Mouse (Mus musculus) thymus, postnatal 4 days (tissue): ENCODE data around the gene Nktr.

Experiments used
- DNase-seq: peaks from one replicate; pipeline ENCODE4 v3.0.0; 2021

Gene Nktr

DNA sequence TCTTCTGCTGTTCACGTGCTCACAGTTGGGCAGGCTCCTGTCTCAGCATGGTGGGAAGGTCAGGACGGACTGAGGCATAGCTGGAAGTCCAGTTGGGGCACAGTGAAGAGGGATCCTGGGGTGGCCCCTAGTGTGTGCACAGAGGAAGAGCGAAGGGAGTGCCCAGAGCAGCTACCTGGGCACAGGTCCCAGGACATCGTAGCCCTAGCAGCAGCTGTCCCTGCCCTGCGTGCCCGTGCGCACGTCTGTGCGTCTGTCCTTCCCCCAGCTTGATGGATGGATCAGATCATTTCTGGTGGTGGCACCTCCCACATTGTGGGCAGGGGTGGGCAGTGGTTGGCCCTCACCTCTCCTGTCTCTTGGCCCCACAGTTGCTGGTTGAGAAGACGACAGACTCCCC, 43.3 kb downstream of the Nktr start:
- DNase-seq, result no peak

DNA sequence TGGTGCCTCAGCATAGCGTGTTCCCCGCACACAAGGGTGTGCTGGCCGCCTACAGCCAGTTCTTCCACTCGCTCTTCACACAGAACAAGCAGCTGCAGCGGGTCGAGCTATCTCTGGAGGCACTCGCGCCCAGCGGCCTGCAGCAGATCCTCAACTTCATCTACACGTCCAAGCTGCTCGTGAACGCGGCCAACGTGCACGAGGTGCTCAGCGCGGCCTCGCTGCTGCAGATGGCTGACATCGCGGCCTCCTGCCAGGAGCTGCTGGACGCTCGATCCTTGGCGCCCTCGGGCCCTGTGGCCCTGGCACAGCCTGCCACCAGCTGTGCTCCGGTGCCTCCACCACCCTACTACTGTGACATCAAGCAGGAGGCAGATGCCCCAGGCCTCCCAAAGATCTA, 43.8 kb downstream of the Nktr start:
- no peak for DNase-seq

DNA sequence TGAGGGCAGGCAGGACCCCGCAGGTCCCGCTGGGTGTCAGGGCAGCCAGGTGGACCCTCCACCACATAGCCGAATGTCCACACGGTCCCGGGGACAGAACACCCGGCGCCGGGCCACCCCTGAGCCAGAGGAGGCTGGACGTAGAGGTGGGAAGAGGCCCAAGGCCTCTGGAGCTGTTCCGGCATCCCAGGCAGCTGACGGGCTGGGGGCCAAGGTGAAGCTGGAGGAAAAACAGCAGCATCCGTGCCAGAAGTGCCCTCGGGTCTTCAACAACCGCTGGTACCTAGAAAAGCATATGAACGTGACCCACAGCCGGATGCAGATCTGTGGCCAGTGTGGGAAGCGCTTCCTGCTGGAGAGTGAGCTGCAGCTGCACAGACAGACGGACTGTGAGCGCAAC, 44.7 kb downstream of the Nktr start:
- no peak for DNase-seq

DNA sequence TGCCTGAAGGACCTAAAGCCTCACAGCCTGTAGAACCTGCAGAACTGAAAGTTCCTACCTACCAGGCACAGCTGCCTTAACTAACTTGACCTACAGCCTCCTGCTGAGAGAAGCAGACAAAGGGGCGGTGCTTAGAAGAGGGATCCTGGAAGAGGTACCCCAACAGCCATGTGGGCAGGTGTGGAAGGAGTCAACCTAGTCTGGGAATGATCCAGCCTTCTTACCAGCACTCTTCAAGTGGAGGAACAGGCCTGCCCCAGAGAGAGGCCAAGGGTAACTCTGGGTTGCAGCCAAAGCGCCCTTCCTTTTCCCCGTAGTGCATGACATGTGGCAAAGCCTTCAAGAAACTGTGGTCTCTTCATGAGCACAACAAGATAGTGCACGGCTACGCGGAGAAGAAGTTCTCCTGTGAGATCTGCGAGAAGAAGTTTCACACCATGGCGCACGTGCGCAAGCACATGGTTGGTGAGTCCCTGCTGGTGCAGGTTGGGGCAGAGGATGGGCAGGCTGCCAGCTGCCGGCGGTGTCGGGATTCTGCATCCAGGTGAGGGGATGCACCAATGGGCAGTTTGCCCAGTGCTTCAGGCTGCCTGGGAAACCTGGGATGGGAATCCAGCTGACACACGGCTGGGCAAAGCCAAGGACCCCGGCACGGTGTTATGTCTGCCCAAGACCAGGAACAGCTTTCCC, 46.3 kb downstream of the Nktr start:
- no peak for DNase-seq

DNA sequence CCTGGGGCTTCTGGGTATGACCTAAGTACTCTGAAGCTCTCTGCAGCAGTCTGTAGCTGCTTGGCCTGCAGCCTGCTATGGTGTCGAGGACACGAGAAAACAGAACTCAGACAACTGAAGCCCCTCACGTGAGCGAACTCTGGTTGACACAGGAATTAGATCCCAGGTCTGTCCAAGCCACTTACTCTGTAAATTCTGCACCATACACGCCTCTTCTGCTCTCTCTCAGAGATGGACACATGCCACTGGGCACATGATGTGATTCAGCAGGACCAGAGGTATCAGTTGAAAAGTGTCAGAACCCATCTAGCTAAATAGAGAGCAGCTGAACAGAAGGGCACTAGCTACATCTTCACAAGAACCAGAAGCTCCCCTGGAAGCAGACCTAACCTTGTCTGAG, 53.4 kb downstream of the Nktr start:
- DNase-seq, result no peak

DNA sequence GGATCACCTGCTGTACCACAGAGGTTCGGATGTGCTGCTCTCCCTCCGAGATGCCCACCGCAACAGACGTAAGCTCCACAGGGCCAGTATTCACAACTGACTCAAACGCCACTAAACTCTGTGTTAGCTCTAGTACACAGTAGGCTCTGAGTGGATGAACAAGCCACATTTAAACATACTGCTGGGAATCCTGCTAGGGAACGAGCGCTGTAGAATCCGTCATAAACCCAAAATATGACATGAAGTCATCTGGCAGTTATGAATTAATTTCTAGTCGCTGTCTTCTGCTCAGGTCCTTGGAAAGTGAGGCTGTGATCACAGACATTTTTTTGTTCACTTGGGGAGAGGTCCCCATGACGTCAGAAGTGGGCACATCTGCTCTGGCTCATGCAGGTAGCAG, 57.0 kb downstream of the Nktr start:
- no peak for DNase-seq

DNA sequence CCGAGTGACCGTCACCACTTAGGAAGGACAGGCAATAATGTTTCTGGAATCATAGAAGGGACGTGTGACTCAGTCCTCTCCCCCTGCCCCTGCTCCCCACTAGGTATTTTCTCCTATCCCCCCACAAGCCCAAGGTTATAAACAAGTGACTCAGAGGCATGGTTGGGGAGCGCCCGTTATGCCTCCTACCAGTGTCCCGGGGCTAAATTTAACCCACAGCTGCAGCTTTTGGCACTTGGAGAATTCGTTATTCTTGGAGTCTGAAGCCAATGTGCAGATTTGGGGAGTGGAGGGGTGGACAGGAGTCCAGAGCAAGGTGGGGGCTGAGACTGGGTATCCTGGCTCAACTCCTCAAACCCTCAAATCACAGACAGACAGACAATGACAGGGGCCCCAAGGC, 57.5 kb downstream of the Nktr start:
- no peak for DNase-seq

DNA sequence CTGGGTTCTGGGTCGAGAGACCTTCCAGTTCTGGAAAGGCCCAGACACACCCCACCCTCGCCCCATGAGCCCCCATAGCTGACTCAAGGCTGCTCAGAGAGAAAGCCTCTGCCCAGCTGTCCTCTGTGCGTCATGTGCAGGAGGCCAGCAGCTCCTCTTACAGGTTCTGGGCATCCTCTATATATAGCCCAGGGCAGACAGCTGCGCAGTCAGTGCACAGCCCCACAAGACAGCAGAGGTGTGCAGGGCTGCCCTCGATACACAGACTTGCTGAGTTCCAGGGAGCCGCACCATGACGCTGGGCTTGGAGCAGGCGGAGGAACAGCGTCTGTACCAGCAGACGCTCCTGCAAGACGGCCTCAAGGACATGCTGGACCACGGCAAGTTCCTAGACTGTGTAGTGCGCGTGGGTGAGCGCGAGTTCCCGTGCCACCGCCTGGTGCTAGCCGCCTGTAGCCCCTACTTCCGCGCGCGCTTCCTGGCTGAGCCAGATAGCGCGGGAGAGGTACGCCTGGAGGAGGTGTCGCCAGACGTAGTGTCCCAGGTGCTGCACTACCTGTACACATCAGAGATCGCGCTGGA, 58.6 kb downstream of the Nktr start, which contains the start of gene Klhl40:
TSS of gene Klhl40 (plus strand) at position 124 of the 582 bp plus-strand sequence.
- peak; percentile 36 for DNase-seq

DNA sequence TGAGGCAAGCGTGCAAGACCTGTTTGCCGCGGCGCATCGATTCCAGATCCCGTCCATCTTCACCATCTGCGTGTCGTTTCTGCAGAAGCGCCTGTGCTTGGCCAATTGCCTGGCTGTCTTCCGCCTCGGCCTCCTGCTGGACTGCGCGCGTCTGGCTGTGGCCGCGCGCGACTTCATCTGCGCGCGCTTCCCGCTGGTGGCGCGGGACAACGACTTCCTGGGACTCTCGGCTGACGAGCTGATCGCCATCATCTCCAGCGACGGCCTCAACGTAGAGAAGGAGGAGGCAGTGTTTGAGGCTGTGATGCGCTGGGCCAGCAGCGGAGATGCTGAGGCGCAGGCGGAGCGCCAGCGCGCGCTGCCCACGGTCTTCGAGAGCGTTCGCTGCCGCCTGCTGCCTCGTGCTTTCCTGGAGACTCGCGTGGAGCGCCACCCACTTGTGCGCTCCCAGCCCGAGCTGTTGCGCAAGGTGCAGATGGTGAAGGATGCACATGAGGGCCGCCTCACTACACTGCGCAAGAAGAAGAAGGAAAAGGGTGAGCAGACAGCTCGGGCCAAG, 59.2 kb downstream of the Nktr start:
- DNase-seq, result no peak

DNA sequence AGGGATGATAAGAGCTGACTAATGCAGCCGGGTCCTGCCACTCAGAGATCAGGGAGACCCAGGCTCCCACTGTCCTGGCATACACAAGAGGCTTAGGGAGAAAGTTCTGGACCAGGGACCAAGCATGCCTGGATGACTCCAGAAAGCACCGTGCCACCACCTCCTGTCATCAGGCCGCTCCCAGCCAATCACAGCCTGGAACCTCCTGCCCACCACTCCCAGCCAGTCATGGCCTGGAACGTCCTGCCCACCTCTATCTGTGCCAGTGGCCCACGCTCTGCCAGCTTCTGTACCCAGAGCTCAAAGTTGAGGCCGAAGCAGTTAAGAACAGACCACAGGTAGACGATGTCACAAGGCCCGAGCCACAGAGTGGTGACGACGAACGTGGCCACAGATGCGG, 65.8 kb downstream of the Nktr start:
- DNase-seq, result no peak

DNA sequence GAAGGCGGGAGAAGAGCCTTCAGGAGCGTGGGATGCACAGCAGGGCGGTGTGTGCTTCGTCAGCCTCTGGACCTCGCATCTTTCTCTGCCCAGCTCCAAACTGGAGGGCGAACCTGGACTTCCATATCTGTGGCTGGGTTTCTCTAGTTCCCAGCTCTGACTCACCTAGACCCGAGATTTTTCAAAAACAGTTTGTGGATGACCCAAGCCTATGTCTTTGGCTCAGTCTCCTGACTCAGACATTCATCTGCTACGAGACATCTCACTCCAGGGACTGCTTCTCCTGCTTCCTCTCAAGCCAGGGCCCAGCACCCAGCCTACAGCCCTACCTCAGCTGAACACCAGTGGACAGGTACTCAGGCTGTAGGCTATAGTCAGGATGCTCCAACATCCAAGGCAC, 66.3 kb downstream of the Nktr start:
- DNase-seq, result no peak

DNA sequence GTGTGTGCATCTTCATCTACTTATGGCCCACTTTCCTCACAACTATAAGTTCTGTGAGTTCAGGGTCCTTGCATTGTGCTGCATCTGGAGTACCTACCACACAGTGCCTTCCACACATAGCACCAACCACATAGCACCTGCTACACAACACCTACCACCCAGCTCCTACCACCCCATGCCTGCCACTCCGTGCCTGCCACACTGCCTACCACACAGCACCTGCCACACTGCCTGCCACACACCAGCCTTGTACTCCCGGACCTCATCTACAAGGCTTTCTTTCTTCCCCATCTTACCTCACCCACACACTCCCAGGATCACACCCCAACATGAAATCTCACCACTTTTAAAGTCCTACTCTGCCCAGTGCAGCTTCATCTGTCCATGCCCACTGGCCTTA, 67.4 kb downstream of the Nktr start:
- no peak for DNase-seq

DNA sequence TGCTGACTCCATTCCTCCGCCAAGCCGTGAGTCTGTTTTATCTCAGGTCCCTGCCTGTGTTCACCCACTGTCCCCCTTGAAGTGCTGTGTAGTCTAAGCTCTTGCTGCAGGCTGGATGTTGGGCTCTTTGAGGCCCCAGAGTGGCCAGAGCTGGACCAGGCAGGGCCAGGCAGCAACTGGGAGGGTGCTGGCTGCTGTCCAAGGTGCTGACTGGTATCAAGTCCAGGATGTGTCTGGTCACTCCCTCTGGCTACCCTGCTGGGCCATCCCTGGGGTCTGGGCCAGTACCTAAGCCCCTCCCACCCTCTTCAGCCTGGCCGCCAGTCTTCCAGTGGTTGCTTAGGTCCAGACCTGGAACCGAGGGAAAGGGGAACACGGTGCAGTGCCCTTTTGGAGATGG, 72.2 kb downstream of the Nktr start:
- DNase-seq, result peak; percentile 61

DNA sequence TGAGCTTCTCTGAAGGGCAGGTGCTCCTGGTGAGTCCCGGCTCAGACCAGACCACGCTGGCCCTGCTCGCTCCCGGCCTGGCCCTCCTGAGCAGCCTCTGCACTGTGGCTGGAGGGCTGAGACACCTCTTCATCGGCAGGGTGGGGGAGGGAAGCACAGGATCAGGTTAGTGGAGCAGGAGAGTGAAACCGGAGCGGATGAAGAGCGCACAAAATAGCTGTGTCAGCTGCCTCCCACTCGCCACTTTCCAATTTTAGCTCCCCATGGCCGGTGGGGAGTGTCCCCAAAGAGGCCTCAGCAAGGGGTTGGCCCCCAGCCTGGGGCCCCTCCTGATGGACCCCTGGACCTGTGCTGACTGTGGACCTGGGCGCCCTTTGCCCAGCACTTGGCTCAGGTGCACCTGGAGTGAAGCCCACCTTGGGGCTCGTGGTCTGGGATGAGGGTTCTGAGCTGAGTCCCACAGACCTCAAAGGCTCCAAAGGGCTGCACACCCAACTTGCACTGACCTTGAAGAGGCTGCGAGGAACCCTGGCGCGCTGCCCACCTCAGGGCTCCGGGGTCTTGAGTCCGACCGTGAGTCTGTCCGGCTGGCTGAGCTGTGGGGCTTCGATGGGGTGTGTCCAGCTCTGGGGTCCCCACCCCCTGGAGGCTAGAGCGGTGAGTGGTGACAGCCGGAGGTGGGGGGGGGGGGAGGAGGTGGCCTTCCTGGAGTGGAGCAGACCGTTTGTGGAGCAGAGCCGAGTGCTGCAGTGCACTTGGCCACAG, 73.0 kb downstream of the Nktr start, which contains the start of gene Hhatl:
TSS of gene Hhatl (minus strand) at position 751 of the 765 bp plus-strand sequence.
- no peak for DNase-seq

DNA sequence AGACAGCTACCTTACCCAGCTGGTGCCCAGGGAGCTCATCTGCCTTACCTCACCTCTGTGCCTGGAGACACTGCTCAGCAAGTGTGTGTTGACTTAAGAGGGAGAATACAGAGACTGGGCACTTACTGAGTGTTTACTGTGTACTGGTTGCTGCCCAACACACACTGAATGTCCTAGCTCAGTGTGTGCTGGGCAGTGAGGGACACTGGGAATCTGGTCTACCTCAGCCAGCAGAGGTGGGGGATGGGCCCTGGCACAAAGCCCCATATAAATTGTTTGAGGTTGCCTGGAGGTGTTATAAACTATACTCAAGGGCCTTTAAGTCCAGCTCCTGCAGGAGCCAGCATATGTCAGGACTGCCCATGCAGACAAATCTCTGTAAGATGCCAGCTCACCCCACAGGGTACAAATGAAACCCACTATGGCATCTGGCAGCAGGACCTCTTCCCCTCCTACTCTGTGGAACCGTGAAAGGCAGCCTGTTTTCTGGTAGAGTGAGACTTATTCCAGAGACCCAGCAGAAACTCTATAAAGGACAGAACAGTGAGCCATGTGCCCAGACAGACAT, 76.1 kb downstream of the Nktr start:
- DNase-seq, result no peak

DNA sequence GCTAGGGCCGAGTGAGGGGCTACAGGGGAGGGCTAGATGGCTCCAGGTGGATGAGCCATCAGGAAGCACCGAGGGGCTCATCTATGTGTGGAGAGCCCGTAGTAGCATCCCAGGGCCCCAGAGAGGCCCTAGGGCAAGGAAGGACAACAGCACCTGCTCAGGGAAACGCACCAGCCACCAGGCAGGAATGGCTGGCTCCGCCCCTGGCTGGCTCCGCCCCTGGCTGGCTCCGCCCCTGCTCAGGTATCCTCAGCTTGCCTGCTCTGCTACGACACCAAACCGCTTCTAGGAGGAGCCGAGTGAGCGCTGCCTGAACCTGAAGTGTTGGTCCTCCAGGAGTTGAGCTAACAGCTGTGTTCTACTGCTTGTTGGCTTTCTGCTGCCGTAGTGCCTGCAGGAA, 78.8 kb downstream of the Nktr start:
- DNase-seq, result peak; percentile 23

DNA sequence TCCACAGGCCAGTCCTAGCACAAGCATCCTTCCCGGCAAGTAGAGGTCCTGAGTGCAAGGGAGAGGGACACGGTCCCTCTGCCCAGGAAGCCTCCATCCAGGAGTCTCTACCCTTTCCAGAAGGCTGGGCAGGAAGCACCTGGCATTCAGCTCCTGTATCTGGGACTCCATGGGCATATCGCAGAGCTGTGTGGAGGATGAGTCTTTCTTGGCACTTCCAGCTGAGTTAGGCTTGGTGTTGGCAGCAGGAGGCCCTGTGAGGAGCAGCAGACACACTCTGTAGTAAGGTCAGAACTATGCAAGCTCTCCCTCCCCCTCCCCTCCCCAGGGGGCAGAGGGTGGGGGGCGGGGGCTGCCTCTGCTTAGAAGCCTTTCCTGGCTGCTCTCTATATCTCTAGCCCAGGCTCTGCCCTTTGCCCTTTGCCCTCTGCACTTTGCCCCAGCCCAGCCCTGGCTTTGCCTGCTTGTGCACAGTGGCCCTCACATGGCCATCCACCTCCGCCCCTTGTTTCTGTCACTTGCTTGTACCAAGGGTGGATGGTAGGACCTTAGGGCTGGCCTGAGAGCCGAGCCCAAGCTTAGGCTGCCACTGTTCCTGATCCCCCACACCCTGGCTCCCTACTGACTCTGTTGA, 80.0 kb downstream of the Nktr start:
- no peak for DNase-seq

DNA sequence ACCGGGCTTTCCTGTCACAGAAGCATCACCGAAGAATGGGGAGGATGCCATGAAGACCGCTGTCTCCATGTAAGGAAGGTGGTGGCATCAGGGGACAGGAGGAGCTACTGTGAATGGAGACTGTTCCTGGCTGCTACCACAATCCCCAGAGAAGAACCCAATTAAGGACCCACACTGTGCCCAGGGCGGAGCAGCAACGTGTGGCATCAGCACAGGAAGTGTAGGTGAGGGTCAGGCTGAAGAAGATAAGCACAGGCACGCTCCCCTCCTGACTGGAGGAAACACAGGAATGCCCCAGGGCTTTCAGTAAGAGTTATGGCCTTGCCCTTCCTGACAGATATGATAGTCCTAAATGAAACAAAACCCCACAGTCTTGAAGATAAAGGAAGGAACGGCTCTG, 83.8 kb downstream of the Nktr start:
- no peak for DNase-seq
